Mouse (Mus musculus) naive thymus-derived CD4-positive, alpha-beta T cell, adult 2 months (primary cell): Measurements from ENCODE around the gene Erich6.

Experiments used
- DNase-seq: peaks from one replicate; pipeline ENCODE4 v3.0.0-alpha.2; 2011; ENCODE audit warnings: low read depth

Erich6 gene

GRCm38 (mm10) chr3:58636406-58637295 is at the start of gene Erich6:
Gene Erich6, minus strand, starts transcription at chr3:58637207.
- no peak for DNase-seq

GRCm38 (mm10) chr3:58686206-58686921 is 49.4 kb upstream of the Erich6 start:
- DNase-seq, result peak; percentile 6

GRCm38 (mm10) chr3:58685396-58685795 is 48.4 kb upstream of the Erich6 start:
- peak; percentile 3 for DNase-seq

- no peak for DNase-seq
These were observed 46.3 kb upstream of the Erich6 start for GRCm38 (mm10) chr3:58683346-58683745.

GRCm38 (mm10) chr3:58682336-58682735 is 45.3 kb upstream of the Erich6 start:
- DNase-seq, result no peak

GRCm38 (mm10) chr3:58681831-58682230 is 44.8 kb upstream of the Erich6 start:
- no peak for DNase-seq

GRCm38 (mm10) chr3:58680943-58681637 is 44.1 kb upstream of the Erich6 start:
- DNase-seq, result no peak

GRCm38 (mm10) chr3:58679996-58680395 is 43.0 kb upstream of the Erich6 start:
- DNase-seq, result no peak

- DNase-seq, result peak; percentile 2
These were observed 41.9 kb upstream of the Erich6 start for GRCm38 (mm10) chr3:58678905-58679304.

- peak; percentile 3 for DNase-seq
These were observed 41.4 kb upstream of the Erich6 start for GRCm38 (mm10) chr3:58678384-58678783.

- no peak for DNase-seq
These were observed 40.6 kb upstream of the Erich6 start for GRCm38 (mm10) chr3:58677615-58678014.

- no peak for DNase-seq
These were observed 36.3 kb upstream of the Erich6 start for GRCm38 (mm10) chr3:58673295-58673694.

GRCm38 (mm10) chr3:58672481-58673183 is 35.6 kb upstream of the Erich6 start:
- no peak for DNase-seq

- DNase-seq, result no peak
These were observed 34.7 kb upstream of the Erich6 start for GRCm38 (mm10) chr3:58671616-58672250.

- DNase-seq, result no peak
These were observed 27.0 kb upstream of the Erich6 start for GRCm38 (mm10) chr3:58663970-58664369.

GRCm38 (mm10) chr3:58660636-58661035 is 23.6 kb upstream of the Erich6 start:
- DNase-seq, result no peak

GRCm38 (mm10) chr3:58657356-58657755 is 20.3 kb upstream of the Erich6 start:
- DNase-seq, result peak; percentile 79

- peak; percentile 82 for DNase-seq
These were observed 18.5 kb upstream of the Erich6 start for GRCm38 (mm10) chr3:58655362-58656130.

- peak; percentile 56 for DNase-seq
These were observed 16.9 kb upstream of the Erich6 start for GRCm38 (mm10) chr3:58653907-58654306.

GRCm38 (mm10) chr3:58650328-58650727 is 13.3 kb upstream of the Erich6 start:
- no peak for DNase-seq

- DNase-seq, result no peak
These were observed 10.2 kb upstream of the Erich6 start for GRCm38 (mm10) chr3:58647179-58647578.
